Mouse (Mus musculus) kidney, postnatal 25 days (tissue): ENCODE measurements around the gene Sox11.

Experiments used
- DNase-seq, 2 experiments: peaks; one replicate each; pipeline ENCODE4 v3.0.0; 2021; ENCODE audit warnings: mixed read lengths in 2 of 2

The Sox11 gene

DNA sequence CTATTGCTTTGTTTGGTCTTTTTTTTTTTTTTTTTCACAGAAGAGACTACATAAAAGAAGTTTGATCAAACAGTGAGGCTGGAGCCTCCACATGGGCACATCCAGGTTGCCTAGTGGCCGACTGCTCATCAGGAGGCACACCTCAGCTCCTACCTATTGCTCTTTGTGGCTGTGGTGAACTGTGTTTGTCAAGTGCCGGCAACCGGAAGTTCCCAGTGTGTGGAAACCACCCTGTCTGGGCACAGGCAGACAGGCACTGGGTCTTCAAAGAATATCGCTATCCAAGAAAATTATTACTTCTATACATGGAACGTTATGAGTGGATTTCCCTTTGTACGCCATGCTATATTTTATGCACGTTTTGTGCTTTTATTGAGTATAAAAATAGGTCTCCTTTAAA is 6.0 kb downstream of the Sox11 start:
- no peak for DNase-seq

GRCm38 (mm10) chr12:27335356-27336055 is 6.9 kb downstream of the Sox11 start:
- no peak for DNase-seq

DNA sequence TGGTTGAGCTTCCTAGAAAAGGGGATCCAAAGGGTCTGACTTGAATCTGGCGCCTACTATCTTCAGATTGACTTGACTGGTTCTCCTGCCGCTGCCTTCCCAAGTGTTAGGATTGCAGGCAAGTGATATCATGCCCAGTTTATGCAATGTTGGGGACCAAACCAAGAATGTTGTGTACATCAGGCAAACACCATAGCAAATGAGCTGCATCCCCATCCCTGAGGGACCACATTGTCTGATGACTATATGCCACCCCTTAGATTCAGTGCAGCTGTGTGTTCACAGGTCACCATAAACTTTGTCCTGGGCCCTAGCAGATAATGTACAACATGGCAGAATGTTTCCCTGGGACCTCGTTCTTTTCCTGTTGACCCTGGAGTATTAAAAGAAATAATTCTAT is 8.8 kb downstream of the Sox11 start:
- no peak for DNase-seq

GRCm38 (mm10) chr12:27323423-27323822 is 19.0 kb downstream of the Sox11 start:
- no peak for DNase-seq

DNA sequence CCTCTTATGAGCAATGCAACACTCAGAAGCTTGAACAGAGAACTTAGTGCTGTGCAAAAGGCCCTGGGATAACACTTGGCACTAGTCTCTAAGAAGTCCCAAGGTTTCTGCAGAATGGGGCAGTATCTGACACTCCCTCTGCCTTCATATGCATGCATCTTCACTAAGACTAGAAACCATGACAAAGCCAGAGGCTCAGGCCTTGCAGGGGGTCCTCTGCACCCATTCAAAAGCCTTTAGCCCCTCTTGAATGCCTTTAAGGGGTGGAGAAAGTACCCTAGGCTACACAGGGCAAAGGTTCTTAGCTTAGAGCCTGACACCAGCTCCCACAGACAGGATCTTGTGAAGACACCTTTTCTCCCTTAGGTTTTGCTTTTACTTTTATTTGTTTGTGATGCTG is 21.7 kb downstream of the Sox11 start:
- DNase-seq, result no peak

- no peak for DNase-seq
Observed at GRCm38 (mm10) chr12:27312985-27313384, 29.4 kb downstream of the Sox11 start.

DNA sequence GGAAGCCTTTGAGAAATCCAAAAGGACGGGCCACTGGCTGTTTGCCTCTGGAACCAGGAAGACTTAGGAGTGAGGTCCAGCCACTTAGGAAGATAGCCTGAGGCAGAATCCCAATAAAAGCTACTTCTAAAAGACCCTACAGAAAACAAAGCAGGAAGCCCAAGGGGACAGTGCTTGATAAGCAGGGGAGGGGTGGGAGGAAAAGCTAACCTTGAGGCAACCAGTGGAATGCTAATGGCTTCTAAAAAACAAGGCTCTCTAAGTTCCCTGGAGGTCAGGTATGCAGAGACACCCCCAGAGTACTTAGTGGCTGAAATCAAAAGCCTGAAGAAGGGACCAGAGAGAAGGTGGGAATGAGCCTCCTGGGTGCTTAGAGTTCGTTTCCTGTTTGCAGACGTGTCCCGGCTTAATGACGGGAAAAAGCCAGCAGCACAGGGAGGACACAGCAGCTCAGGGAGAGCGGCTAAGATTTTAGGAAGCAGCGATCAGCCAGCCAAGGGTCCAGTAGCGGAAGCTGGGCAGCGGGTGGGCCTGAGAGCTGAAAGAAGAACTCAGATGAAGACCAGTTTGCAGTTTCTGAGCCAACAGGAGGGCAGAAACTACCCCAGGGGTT is 30.4 kb downstream of the Sox11 start:
- DNase-seq, result no peak

DNA sequence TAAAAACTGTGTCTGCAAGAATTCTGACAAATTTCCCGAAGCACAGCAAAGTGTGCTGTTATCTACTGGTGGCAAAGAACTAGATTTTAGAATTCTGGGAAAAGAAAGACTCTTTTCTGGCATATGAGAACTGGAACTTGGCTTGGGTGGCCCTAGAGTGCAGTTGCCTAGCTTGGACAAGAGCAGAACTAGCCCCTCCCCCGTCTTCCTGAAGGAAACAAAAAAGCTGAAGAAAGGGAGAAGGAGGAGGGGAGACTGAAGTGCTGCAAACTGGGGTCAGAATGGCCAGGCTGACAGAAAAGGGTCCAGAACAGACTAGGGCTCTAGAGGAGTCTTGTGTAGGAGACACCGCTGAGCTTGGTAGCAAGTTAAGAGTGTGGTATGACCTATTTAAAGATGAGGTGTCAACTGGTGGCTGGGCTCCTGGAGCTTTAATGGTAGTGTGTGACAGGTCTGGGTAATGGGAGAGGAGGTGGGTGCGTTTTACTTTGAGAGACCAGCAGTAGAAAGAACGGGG is 31.0 kb downstream of the Sox11 start:
- no peak for DNase-seq

DNA sequence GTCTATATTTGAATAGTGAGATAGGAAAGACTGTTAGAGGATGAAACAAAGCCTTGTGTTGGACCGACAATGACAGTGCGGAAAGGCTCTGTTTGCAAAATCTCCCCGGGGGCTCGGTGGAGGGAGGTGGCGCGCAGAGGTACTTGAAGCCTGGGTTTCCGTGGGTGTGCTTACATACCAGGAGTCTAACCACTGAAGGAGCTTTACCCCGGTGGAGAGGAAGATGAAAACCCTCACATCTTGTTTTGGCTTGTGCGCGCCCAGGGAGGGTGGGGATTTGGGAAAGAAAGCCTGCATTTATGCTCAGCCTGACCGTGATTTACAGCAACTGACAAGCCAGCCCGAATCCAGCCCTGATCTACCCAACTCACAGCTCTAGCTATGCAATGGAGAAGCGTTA is 31.7 kb downstream of the Sox11 start:
- DNase-seq, result no peak

DNA sequence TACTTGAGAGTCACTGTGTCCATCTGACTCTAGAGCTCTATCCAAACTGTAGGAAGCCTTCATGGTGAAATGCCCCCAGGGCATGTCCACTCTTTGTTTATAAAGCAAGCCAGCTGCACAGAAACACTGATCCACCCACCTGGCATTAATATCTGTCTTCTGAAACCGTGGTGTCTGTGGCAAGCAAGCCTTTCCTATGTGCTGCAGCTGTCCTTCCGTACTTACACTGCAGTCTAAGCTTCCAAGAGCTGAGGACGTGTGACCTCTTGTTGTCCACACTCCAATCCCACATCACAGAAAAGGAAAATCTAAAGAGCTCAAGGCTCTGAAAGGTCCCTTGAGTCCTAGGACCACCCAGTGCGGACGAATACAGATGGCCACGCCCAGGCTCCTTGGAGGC is 32.4 kb downstream of the Sox11 start:
- no peak for DNase-seq

DNA sequence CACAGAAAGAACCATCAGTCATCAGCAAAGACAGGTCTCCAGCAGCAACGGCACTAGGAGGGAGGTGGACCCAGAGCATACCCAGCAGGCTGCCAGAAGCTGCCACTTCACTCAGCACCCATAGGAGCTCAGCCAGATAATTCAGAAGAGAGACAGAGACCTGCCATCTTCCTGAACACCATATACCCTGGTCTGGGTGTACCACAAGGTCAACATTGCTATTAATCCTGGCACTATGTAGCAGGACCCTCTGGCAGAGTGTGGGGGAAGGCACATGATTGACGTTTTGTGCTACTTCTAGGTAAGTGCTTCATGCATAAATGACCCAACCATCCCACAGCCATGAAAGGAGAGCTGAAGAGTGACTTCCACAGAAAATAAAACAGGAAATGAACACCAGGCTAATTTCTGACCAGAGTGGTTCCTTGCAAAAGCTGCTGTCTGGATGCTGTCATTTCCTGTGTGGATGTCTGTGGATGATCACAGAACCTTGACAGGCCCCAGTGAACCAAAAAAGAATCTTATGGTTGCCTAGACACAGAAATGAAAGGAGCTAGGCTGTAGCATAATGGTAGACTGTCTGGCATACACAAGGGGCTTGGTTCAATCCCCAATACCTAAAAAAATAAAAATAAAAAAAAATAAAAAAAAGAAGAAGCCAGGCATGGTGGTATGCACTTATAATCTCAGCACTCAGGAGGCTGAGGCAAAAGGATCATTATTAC is 37.5 kb downstream of the Sox11 start:
- DNase-seq, result no peak

DNA sequence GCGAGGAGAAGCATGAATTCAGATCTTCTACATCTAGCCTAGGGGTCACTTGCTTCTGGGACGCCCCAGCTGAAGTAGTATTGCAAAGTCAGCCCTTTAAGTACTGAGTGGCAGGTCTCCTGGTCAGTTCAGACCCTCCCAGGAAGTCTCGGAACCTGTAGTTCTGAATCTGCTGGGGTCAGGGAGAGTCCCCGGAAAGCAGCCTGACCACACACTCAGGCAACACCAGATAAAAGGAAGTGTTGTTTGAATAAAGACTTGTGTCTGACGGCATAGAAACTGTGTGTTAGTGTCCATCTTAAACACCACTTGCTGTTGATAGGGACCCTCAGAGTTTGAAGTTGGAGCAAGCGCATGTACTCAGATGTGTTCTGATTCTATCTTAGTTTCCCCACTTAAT is 39.2 kb downstream of the Sox11 start:
- DNase-seq, result no peak

DNA sequence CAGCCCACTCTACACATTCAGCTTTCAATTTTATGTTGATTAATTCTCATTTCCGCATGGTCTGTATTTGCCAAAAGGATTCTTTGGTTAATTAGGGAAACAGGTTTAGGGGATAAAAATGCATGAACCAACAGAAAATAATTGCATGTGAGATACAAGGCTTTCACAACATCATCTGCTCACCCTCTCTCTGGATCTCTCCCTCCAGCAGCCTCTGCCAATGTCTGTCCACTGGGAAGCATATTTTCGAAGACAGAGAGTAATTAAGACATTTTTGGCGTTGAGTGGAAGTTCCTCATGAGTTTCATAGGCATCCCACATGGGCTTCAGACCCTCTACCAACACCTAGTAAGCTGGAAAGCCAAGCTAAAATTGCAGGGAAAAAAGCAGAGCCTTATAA is 43.7 kb downstream of the Sox11 start:
- DNase-seq, result no peak

DNA sequence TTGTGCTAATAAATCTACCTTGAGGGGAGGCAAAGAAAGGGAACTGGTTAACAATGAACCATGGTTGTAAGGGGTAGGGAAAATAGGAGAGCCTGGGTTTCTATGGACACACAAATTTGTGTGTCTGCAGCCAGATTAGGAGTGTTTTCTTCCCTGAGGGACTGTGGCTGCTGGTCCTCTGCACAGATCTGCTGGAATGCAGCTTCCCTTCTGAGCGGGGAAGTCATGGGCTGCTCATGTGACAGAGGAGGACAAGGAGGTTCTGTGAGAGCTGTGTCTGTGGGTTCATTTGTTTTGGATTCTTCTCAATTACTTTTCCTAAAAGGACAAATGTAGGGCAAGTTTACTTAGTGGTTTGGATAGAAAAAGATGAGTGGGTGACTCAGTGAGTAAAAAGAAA is 48.2 kb downstream of the Sox11 start:
- no peak for DNase-seq

- DNase-seq, result no peak
Observed at GRCm38 (mm10) chr12:27293736-27294135, 48.6 kb downstream of the Sox11 start.

DNA sequence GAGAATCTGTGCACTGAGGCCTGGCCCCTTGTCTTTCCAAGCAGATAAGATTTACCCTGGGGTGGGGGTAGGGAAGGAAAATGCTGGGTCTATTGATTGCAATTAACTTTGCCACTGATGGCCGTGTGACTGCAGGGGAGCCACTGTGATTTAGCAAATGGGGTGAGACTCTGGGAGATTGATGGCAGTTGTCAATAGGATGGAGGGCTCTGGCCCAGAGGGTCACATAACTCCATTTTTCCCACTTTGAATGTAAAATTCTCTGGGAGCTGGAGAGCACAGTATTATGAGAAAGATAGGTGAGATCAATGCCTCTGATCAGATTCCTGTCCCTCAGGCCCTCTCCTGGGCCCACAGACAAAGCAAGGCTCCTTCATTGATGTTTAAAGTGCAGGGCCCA is 49.2 kb downstream of the Sox11 start:
- no peak for DNase-seq
